Mouse (Mus musculus): ENCODE results near the gene Gpr182.

The Gpr182 gene

DNA sequence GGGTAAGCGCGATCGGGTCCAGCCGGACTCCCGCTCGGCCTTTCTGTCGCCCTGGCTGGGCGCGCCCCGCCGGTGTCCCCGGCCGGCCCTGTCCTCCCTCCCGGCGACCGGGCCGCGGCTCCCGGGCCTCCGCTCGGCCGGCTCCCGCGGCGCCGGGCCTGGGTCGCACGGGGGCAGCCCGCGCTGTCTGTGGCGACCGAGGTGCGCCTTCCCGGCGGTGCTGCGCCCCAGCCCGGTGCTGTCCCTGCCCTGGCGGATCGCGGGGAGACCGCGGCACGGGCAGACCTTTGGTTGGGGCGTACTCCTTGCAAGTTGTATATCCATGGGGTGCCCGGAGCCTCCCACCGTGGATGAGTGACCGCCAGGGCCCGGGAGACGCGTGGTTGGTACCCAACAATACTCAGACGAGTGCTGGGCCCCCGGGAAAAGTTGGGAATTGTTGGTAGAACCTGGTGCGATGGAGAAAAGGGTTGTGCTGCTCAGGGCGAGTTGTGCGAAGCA is 11.8 kb downstream of the Gpr182 start:
- in situ Hi-C loops (cut with MboI; ENCODE audit: unreplicated experiment in 2 of 2): loop anchor here (5.0 to 25.0 kb wide), 3 partner anchors 62 to 198 kb away; partner anchors contain the start of gene Stat6 (in 2 of the 2)

DNA sequence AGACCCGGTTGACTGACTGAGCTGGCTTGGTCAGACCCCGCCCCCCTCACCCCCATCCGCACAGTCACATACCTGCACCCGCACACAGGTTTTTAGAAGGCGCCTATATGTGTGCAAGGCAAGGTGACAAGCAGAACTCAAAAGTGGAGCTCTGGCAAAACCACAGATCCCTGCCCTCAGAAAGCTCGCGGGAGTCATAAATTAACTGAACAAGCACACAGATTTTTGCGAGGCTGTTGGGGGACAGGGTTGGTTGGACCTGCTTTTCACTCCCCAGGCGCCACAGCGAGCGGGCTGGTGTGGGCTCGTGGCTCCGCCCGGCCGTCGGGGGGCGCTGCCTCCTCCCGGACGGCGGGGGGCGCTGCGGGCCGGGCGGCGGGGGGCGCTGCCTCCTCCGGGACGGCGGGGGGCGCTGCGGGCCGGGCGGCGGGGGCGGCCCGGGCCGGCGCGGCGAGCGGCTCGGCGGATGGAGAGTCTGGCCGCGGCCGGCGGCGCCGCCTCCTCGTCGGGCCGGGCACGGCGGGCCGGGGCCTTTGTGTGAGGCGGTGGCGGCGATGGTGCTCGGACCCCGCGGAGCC is 12.4 kb downstream of the Gpr182 start, which contains the start of gene Zbtb39:
Gene Zbtb39 (plus strand): TSS at position 456 of the 578 bp plus-strand sequence.
- in situ Hi-C loops (cut with MboI; ENCODE audit: unreplicated experiment in 2 of 2): loop anchor here (5.0 to 25.0 kb wide), 2 partner anchors 62 to 198 kb away; no protein-coding TSS in a partner anchor

DNA sequence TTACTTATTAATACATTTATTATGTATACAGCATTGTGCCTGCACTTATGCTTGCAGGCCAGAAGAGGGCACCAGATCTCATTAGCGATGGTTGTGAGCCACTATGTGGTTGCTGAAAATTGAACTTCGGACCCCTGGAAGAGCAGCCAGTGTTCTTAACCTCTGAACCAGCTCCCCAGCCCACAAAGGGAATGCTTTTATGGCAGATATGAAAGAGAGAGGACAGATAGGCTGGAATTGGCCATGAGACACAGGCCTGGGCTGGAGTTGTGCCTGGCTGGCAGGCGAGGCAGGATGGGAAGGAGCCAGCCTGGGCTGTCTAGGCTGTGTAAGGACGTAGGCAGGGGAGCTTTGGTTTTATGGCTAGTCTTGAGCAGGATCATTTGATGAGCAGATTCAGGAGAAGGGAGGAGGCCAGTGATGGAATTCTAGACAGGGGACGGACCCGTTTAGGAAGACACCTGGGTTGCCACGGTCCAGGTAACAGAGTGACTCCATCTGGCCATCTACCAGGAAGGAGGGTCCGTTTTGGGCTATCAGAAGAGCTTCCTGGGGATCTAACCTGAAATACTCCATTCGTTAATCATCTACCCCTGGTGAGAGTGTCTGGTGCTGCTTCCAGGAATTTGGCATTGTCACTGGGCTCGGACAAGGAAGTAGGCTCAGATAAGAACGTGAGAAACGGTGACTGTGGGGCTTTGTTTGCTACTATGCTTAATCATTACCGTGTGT is 13.2 kb downstream of the Gpr182 start:
- in situ Hi-C loops (cut with MboI; ENCODE audit: unreplicated experiment in 2 of 2): loop anchor here (5.0 to 25.0 kb wide), 2 partner anchors 61 to 199 kb away; no protein-coding TSS in a partner anchor

DNA sequence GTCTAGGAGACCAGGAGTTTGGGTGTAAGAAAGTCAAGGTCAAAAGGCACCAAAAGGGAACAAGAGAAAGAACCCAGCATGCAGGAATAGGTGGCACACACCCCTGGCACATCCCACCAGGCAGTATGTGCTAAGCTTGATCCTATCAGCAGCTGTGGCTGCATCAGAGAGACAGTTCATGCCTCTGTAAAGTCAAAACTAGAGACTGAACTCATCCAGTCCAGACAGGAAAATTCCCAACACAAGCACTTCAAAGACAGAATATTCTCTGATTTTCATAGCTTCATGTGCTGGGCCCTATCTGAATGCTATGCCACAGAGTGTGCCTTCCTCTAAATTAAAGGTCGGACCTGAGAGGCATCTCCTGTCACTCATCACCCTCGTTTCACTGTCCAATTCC is 14.0 kb downstream of the Gpr182 start:
- in situ Hi-C loops (cut with MboI; ENCODE audit: unreplicated experiment in 2 of 2): loop anchor here (5.0 to 25.0 kb wide), 2 partner anchors 60 to 200 kb away; no protein-coding TSS in a partner anchor

DNA sequence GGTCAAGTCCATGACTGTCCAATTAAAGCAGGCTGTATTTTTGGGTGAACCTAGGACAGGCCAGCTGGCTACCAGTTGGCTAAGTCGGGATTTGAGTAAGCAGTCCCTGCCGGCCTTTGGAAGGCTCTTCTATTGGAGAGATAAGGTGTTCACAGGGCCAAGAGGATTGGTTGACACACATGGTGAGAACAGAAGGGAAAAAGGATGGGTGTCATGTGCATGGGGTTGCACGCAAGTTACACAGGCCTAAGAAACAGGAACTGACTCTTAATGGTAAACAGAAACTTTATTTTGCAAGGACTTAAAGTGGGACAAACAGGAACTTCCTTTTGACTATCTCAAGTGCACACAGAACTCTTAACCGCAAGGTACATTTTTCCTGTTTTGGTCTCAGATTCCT is 14.6 kb downstream of the Gpr182 start:
- in situ Hi-C loops (cut with MboI; ENCODE audit: unreplicated experiment in 2 of 2): loop anchor here (5.0 to 25.0 kb wide), 2 partner anchors 60 to 200 kb away; no protein-coding TSS in a partner anchor

DNA sequence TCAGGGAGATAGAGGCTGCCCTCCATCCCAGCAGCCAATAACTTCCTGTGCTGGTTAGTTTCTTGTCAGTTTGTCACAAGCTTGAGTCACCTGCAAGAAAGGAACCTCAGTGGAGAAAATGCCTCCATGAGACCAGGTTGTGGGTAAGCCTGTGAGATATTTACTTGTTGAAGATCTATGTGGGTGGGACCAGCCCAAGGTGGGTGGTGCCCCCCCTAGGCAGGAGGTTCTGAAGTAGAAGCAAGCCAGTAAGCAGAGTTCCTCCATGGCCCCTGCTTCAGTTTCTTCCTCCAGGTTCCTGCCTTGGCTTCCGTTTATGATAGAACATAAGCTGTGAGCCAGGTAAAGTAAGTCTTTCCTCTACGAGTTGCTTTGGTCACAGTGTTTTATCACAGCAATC is 15.3 kb downstream of the Gpr182 start:
- in situ Hi-C loops (cut with MboI; ENCODE audit: unreplicated experiment in 2 of 2): loop anchor here (5.0 to 25.0 kb wide), 2 partner anchors 59 to 201 kb away; no protein-coding TSS in a partner anchor

DNA sequence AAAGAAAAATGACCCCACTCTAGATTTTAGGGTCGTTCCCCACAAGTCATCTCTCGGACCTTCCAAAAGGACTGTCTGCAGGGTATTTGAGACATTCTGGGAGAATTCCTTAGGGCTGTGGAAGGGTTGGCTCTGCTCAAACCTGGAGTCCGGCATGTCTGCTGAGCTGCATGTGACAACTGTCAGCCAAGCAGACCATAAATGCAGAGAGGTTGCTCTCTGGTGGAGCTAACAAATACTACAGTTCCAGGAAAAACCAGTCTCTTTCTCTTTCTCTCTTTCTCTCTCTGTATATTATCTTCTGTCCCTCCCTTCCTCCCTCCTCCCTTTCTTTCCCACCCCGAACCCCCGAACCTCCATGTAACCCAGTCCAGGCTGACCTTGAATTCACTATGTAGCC is 17.1 kb downstream of the Gpr182 start:
- in situ Hi-C loops (cut with MboI; ENCODE audit: unreplicated experiment in 2 of 2): loop anchor here in 1 of 2 experiments (25.0 kb wide), 1 partner anchor 203 kb away; no protein-coding TSS in a partner anchor

DNA sequence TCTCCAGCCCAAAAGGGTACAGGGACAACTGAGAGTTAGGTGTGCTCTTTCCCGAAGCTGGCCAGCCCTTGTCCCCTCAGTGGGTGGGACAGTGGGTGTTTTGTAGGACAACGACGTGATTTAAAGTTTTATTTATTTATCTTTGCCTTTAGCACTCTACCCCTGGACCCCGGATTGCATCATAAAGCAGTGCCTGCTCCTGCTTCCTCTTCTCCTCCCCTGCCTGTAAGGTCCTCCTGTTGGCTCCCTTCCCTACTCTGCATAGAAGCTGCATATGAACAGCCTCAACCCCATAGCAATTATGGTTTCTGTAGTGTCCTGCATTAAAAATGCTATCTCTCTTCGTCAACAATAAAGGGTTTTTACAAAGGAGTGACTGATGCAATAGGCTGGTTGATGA is 20.1 kb downstream of the Gpr182 start:
- in situ Hi-C loops (cut with MboI; ENCODE audit: unreplicated experiment in 2 of 2): loop anchor here in 1 of 2 experiments (25.0 kb wide), 1 partner anchor 206 kb away; no protein-coding TSS in a partner anchor

DNA sequence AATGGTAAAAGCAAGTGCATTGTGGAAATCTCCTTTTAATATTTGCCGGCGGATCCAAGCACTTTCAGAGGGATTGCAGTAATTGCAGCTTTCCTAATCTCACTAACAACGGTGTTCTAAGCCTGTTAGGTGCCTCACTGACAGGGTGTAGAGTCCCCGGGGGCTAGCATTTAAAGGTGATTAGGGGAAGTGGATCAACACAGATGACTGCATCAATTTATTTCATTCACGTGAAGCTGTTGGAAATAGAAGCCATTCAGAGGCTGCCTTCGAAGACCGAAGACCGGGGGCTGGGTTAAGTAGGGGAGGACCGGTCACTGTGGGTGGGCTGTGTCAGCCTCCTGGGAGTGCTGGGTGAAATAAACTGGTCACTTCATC is 20.6 kb downstream of the Gpr182 start:
- in situ Hi-C loops (cut with MboI; ENCODE audit: unreplicated experiment in 2 of 2): loop anchor here in 1 of 2 experiments (25.0 kb wide), 1 partner anchor 206 kb away; no protein-coding TSS in a partner anchor

DNA sequence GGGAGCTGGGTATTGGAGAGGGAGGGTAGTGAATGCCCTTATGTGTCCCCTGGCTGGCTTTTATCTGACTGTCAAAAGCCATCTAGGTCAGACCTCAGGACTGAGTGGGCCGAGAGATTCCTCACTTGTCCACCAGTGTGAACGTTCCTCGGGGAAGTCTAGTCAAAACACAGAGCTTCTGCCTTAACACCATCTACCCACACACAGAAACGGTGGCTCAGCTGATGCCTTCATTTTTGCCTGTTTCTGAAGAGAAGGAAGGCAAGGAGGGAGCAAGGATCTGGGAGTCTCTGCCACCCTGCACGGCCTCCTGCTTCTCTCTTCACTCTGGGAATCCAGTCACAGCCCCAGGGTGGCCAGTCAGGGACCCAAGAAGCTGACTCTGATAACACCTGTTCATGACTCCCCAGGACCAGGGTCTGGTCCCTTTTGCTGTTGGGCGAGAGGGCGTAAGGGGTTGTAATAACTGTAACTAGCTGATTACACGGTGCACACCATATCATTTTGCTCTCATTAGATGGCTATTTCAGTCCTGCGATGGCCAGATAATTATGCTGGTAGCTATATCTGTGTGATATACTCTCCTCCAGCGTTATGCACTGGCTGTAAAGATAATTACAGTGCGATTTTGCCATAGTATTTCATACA is 21.1 kb downstream of the Gpr182 start:
- in situ Hi-C loops (cut with MboI; ENCODE audit: unreplicated experiment in 2 of 2): loop anchor here in 1 of 2 experiments (25.0 kb wide), 1 partner anchor 207 kb away; no protein-coding TSS in a partner anchor

DNA sequence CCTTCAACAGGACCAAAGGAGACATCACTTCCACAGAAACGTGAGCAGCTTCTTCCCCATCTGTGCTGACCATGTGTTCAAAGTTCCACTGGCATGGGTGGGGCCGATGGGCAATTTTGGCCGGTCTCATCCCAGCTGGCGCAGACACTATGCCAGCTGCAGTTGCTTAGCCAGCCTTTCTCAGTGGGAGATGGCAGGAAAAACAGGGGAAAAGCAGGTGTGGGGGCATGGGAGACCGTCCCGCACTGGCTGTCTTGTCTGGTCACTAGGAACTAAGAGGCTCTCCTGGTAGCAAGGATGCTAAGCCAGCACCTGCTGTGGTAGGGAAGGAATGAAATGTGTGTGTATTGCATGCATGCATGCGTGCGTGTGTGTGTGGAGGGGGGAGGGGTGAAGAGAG is 23.1 kb downstream of the Gpr182 start:
- in situ Hi-C loops (cut with MboI; ENCODE audit: unreplicated experiment in 2 of 2): loop anchor here in 1 of 2 experiments (25.0 kb wide), 1 partner anchor 209 kb away; no protein-coding TSS in a partner anchor

DNA sequence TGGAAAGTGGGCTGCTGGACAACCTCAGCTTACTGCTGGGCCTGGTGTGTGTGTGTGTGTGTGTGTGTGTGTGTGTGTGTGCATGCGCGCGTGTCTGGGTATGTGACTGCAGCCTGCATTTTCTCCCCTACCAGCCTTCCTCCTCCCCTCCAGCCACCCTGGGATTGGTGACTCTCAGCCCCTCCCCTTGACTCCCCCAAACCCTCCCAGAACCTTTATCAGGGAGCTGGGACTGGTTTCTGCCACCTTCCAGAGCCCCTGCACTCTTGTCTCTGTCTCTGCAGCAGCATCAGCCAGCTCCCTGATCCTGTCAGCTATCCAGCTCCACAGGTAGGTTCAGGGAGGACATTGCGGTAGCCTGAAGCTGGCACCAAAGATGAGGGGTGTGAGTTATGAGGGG is 26.4 kb downstream of the Gpr182 start:
- in situ Hi-C loops (cut with MboI; ENCODE audit: unreplicated experiment in 2 of 2): loop anchor here in 1 of 2 experiments (25.0 kb wide), 1 partner anchor 212 kb away; no protein-coding TSS in a partner anchor

DNA sequence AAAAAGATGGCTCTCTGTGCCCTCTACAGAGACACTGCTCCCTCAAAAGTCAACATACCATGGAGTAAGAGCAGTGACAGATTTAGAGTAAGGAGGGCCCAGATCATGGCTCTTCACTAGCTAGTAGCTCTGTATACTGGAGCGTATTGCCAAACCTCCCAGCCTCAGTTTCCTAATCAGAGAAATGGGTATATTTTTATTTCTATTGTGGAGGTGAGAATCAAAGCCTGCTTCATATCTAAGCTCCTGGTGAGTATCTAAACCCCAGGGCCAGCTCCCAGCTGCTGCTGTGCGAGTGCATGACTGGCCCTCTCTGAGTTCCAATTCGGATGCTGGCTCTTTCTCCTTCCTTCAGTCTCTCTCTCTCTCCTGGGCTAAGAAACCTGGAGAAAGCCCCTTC is 27.4 kb downstream of the Gpr182 start, which contains the start of gene Tac2:
Gene Tac2 (plus strand): TSS at position 301 of the 400 bp plus-strand sequence.
- in situ Hi-C loops (cut with MboI; ENCODE audit: unreplicated experiment in 2 of 2): no loop called here

DNA sequence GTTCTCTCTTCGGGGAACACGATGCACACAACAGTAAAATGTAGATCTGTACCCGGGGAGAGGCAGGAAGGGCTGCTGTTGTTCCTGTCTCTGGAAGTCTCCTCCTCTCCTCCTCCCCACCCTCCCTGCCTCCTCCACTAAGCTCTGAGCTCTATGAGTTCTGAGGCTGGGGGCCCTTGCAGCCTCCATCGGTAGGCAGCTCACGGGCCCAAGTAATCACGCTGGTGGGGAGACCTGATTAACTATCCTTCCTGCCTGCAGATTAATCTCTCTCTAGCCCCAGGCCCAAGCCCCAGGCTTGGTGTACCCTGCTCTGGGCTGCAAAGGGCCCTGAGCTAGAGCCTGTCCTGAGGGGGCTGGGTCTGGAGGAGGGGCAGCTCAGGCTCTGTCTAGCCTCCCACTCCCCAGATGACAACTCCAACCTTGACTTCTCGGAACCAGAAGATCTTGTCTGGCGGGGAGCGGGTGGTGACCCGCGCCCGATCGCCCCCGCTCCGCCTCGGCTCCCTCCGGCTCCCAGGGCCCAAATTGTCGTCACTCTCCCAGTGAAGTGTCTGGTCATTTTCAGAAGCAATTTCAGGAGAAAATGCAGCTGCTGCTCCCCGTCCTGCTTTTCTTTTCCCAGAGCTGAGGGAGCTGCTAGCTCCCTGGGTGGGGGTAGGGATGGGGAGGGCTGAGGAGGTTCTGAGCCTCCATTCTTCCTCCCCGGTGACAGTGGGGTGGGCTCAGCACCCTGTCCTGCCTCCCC is 29.7 kb downstream of the Gpr182 start:
- in situ Hi-C loops (cut with MboI; ENCODE audit: unreplicated experiment in 2 of 2): no loop called here

DNA sequence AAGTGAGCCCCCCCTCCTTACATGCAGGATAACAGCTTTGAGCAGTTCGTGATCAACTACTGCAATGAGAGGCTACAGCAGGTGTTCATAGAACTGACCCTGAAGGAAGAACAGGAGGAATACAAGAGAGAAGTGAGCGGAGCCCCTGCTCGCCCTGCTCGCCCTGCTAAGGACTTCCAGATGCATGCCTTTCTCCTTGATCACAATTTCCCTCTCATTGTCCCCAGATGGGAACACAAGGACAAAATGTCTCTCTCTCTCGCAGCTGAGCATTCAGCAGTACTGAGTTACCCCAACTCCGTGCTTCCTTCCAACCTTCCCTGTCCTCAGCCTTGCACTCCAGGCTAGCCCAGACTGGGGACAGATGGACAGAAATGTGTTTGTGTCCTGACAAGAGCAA is 38.8 kb downstream of the Gpr182 start:
- in situ Hi-C loops (cut with MboI; ENCODE audit: unreplicated experiment in 2 of 2): no loop called here

DNA sequence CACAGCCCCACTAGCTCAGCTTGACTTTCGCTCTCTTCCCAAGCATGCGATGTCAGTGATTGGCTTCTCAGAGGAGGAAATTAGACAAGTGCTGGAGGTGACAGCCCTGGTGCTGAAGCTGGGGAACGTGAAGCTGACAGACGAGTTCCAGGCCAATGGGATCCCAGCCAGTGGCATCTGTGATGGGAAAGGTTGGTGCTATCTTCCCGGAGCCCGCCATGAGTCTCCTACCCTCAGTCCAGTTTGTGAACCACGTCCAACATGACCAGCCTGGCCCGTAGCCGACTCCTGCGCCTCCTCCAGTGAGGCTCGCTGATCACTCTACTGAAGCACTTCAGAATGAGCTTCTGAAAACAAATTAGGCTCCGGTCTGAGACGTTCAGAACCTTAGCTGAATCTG is 41.2 kb downstream of the Gpr182 start:
- in situ Hi-C loops (cut with MboI; ENCODE audit: unreplicated experiment in 2 of 2): no loop called here

DNA sequence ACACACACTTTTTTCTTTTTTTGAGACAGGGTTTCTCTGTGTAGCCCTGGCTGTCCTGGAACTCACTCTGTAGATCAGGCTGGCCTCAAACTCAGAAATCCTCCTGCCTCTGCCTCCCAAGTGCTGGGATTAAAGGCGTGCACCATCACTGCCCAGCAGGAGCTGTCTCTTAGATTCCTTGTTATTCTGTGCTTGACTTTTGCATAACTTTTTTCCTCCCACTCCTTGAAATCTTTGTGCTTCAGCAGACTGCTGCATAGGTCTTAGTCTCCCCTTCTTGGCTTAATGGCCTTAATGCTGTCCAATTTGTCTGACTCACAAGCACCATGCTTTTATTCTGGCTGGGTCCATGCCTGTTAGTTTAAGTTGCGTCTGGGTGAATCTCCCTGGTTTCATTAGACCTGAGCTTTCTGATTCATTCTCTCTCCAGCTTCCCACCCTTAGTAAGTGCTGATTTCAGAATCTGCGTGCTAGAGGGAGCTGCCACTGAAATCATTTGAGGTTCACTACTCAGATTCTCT is 42.6 kb downstream of the Gpr182 start:
- in situ Hi-C loops (cut with MboI; ENCODE audit: unreplicated experiment in 2 of 2): no loop called here

DNA sequence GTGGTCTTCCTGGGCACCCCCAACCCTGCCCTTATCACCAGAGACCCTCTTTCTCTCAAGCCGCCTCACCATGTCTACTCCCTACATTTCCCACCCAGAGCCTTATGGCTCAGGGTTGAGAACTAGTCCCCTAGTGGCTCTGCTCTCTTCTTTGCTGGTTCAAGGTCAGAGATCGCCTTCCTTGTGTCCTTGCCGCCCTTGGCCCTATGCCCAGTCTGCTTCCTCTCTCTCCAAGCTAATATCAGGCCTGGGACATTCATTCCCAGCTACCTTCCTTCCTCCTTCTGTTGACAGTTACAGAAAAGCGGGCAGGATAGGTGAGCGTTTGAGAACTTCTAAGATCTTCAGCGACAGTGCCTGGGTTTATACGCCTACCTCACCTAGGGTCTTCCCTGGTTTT is 43.8 kb downstream of the Gpr182 start:
- in situ Hi-C loops (cut with MboI; ENCODE audit: unreplicated experiment in 2 of 2): no loop called here

DNA sequence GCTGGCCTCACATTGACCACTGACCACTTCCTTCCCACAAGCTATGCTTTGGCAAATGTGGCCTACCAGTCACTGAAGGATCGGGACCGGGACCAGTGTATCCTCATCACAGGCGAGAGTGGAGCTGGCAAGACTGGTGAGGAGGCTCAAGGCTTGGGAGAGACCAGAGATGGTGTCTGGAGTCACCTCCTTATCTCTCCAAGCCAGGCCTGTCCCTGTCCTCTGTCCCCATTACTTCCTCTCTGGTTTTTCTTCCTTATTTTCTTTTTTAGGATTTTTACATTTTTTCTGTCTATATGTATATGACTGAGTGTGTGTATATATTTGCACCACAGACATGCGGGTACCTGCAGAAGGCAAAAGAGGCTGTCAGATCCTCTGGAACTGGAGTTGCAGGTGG is 45.7 kb downstream of the Gpr182 start:
- in situ Hi-C loops (cut with MboI; ENCODE audit: unreplicated experiment in 2 of 2): no loop called here

Data from v-Abl transformed pro-B cells (cell line).